Mouse (Mus musculus) testis, adult 2 months (tissue): ENCODE results near the gene Gadl1. TPM values are rescaled to one million over a fixed set of nuclear protein-coding genes. Genes with fewer than 3 reads are reported as not detected.

ENCODE experiments used
- H3K27ac ChIP-seq: fragments of 200-500 bp; 2 replicates; pipeline ENCODE4 v1.5.1; 2012; ENCODE audit warnings: low read depth, low read length; ENCODE audit not compliant: control insufficient read depth, insufficient read depth
- H3K27me3 ChIP-seq: fragments of 200-500 bp; 2 replicates; pipeline ENCODE4 v1.6.1; 2012; ENCODE audit warnings: mild to moderate bottlenecking, low read length, moderate library complexity; ENCODE audit not compliant: control insufficient read depth, insufficient read depth
- H3K36me3 ChIP-seq: fragments of 200-500 bp; 2 replicates; pipeline ENCODE4 v1.6.1; 2012; ENCODE audit warnings: mild to moderate bottlenecking, low read length; ENCODE audit not compliant: control insufficient read depth, insufficient read depth
- H3K4me1 ChIP-seq: fragments of 200-500 bp; 2 replicates; pipeline ENCODE4 v1.6.1; 2012; ENCODE audit warnings: low read length; ENCODE audit not compliant: control insufficient read depth, insufficient read depth
- H3K4me3 ChIP-seq: fragments of 200-500 bp; 2 replicates; pipeline ENCODE4 v1.5.1; 2012; ENCODE audit warnings: low read depth, mild to moderate bottlenecking, low read length, moderate library complexity, mixed read lengths; ENCODE audit not compliant: control insufficient read depth
- CTCF ChIP-seq: fragments of 200-500 bp; IDR thresholded peaks from 2 replicates; pipeline ENCODE4 v1.5.1; 2012; ENCODE audit warnings: low read depth, mild to moderate bottlenecking, inconsistent platforms, low read length, moderate library complexity; ENCODE audit not compliant: control insufficient read depth, insufficient read depth, insufficient replicate concordance
- POLR2A ChIP-seq: fragments of 200-500 bp; IDR thresholded peaks from 2 replicates; pipeline ENCODE4 v1.6.1; 2012; ENCODE audit warnings: low read depth, mild to moderate bottlenecking, inconsistent platforms, low read length, moderate library complexity; ENCODE audit not compliant: control insufficient read depth
- polyA plus RNA-seq: library from polyadenylated mRNA; depleted of rRNA; stranded (reverse); fragments of >200 nt; gene quantifications from 2 replicates; pipeline ENCODE4 v1.2.3, GENCODE M21; 2012

Gene Gadl1
- polyA plus RNA-seq, 1 experiment = 2.3 TPM

DNA sequence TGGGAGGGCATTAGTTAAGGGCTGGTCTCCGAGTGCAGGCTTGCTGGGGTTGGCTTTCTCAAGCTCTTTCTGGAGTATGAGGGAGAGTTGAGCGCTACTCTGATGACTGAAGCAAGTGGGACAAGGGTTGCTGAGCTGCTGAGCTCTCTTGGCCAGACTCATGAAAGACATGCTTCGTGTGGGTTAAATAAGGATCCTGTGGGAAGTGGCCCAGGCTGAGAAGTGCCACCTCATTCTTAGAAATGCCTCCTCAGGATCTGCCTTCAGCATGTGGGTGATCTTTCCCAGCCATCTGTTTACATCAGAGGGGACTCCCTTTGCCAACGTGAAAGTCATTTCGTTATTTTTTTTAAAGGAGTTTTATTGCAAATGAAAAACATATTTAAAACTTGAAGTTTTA, 57.5 kb downstream of the Gadl1 start:
- no peaks in the 10 kb centered on the region for H3K36me3 ChIP-seq
- H3K27me3 ChIP-seq = no peaks in the 10 kb centered on the region
- H3K4me3 ChIP-seq = no peak overlapping the region
- H3K4me1 ChIP-seq = no peaks in the 10 kb centered on the region; the same call in 1 of the 2 replicates
- TF ChIP-seq POLR2A = no peak
- TF ChIP-seq CTCF = no peak
- no peak overlapping the region for H3K27ac ChIP-seq

DNA sequence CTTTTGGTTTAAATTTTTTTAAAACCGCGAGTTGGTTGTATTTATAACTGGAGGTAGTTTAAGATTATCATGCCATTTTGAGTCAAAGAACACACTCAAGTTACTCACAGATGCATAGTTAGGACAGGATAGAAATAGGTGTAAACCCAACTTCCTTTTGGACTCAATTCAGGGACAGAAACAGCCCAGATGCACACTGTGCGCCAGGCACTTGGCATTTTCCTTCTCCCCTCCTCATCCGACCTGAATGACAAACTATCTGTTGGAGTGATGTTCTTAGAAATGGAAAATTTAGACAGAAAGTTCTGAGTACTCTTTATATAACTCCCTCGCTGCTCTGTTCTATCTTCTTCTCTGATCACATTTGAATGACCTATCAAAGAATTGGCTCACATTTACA, 58.4 kb downstream of the Gadl1 start:
- H3K36me3 ChIP-seq = no peaks in the 10 kb centered on the region
- TF ChIP-seq POLR2A (no peak), CTCF (no peak)
- no peaks in the 10 kb centered on the region; the same call in 1 of the 2 replicates for H3K4me1 ChIP-seq
- no peaks in the 10 kb centered on the region for H3K27me3 ChIP-seq
- no peak overlapping the region for H3K4me3 ChIP-seq
- H3K27ac ChIP-seq = no peak overlapping the region

DNA sequence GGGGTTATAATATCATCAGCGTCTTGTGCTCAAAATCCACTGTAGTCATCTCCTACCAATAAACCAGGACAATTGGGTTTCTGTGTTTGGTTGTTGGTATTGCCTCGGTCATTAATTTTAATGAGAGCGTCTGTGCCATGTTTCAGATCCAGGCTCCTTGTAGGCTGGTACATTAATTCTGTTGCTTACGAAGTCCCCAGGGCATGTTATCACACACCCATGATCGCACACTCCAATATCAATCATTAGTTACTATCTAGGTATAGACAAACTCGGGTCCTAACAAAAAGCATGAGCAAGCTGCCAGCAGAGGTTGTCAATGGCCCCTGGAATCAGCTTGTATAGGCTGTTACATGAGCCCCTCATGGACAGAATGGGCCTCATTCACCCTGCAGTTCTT, 67.6 kb downstream of the Gadl1 start:
- Histone ChIP-seq H3K4me1 (no peaks in the 10 kb centered on the region; the same call in 1 of the 2 replicates), H3K27ac (no peak overlapping the region)
- TF ChIP-seq CTCF = no peak
- no peak for TF ChIP-seq POLR2A

DNA sequence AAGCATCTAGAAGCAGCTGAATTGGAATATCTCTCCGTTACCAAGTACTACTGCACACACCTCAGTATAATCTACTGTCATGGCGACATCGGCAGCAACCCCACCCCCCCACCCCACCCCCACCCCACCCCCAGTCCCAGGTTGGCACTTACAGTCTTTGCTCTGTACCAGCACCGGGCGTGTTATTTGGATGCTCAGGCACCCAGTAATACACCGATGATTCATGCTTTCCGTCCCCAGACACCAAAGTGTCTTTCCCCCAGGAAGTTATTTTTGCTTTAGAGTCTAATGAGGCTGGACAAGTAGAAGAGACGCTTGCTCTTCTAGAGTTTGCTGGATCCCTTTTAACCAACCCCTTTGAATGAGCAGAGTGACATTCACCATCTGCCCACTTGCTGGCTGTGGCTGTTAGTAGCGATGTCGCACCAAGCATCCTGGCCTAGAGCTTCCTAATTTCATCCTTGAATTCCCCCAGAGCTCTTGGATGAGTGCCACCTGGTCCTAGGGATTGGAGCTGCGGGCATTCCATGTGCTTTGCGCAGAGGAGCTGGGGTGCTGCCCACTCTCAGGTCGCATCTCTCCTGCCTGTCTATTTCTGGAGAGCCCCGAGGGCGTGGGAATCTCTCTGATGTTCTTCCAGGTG, 68.5 kb downstream of the Gadl1 start:
- Histone ChIP-seq H3K36me3 (no peaks in the 10 kb centered on the region), H3K27me3 (no peaks in the 10 kb centered on the region), H3K4me3 (no peak overlapping the region), H3K27ac (no peak overlapping the region), H3K4me1 (no peaks in the 10 kb centered on the region; the same call in 1 of the 2 replicates)
- no peak for TF ChIP-seq CTCF
- no peak for TF ChIP-seq POLR2A

More for the DNA sequence above, 67.6 kb downstream of the Gadl1 start:
- Histone ChIP-seq H3K27me3 (no peaks in the 10 kb centered on the region), H3K36me3 (no peaks in the 10 kb centered on the region), H3K4me3 (no peak overlapping the region)

DNA sequence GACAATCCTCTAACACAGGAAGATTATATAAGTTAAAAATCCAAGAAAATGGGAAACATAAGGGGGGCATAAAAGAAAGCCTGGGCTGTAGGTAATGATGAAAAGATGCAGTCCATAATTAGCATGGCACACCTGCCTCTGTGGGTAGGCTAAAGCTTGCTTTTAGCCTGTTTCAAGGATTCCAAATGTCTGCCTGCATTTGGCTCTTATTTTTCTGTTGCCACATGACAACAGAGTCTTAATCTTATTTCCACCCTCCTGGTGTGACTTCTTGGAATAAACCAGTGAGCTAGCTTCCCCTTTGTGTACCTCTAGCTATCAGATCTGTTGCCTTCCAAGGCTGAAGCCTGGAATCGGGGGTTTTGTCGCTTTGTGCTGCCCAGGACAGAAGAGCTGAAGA, 69.2 kb downstream of the Gadl1 start:
- Histone ChIP-seq H3K4me1 (no peaks in the 10 kb centered on the region), H3K27ac (no peak overlapping the region), H3K4me3 (no peak overlapping the region), H3K27me3 (no peaks in the 10 kb centered on the region), H3K36me3 (no peaks in the 10 kb centered on the region)
- TF ChIP-seq CTCF (no peak), POLR2A (no peak)

DNA sequence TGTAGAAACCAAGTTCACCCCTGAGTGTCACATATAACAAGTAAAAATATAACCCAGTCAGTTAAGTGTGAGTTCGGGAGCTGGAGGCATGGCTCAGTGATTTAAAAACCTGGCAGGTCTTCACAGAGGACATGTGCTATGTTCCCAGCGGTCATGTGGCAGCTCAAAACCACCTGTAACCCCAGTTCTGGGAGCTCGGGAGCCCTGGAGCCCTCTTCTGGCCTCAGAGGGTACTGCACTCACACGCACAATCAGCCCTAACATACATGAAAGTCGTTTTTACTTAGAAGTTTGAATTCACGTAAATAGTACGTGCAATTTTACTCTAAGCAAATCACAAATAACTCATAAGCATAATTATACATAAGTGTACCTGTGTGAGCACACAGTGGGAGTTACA, 81.4 kb downstream of the Gadl1 start:
- H3K27me3 ChIP-seq = no peaks in the 10 kb centered on the region
- no peaks in the 10 kb centered on the region for H3K36me3 ChIP-seq
- H3K27ac ChIP-seq = no peak overlapping the region
- TF ChIP-seq CTCF (peak; percentile 63), POLR2A (no peak)
- no peak overlapping the region for H3K4me3 ChIP-seq
- H3K4me1 ChIP-seq = no peaks in the 10 kb centered on the region

DNA sequence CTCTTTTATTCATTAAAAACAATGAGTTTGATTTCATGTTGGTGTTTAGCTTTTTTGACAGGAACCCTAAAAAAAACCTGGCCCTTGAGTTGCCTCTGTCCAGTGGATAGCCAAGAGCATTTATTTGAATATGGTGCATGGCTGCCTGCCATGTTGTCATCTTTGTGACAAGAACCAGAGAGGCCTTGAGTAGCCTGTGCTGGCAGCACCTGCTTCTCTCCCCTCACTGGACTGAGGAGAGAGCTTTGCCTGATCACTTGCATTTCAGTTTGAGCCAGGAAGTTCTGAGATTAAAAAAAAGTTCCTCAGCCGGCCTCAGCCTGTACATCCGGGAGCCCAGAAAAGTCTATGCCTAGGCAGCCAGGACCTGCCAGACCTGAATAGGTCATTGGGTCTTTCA, 85.5 kb downstream of the Gadl1 start:
- Histone ChIP-seq H3K4me3 (no peak overlapping the region), H3K4me1 (no peaks in the 10 kb centered on the region), H3K36me3 (no peaks in the 10 kb centered on the region), H3K27me3 (no peaks in the 10 kb centered on the region), H3K27ac (no peak overlapping the region)
- TF ChIP-seq CTCF (no peak), POLR2A (no peak)
